Mouse (Mus musculus): Measurements from ENCODE around the gene Macrod1. TPM values are rescaled to one million over a fixed set of nuclear protein-coding genes. Genes with fewer than 3 reads are reported as not detected.

The Macrod1 gene
- total RNA-seq, 2 experiments from 2014 or later: 240 to 243 TPM

- intact Hi-C loops (cut with DNase I): no loop called here
- no peak for DNase-seq (ENCODE audit: low spot score)
Observed at GRCm38 (mm10) chr19:7214484-7214883, 157.9 kb downstream of the Macrod1 start.

DNA sequence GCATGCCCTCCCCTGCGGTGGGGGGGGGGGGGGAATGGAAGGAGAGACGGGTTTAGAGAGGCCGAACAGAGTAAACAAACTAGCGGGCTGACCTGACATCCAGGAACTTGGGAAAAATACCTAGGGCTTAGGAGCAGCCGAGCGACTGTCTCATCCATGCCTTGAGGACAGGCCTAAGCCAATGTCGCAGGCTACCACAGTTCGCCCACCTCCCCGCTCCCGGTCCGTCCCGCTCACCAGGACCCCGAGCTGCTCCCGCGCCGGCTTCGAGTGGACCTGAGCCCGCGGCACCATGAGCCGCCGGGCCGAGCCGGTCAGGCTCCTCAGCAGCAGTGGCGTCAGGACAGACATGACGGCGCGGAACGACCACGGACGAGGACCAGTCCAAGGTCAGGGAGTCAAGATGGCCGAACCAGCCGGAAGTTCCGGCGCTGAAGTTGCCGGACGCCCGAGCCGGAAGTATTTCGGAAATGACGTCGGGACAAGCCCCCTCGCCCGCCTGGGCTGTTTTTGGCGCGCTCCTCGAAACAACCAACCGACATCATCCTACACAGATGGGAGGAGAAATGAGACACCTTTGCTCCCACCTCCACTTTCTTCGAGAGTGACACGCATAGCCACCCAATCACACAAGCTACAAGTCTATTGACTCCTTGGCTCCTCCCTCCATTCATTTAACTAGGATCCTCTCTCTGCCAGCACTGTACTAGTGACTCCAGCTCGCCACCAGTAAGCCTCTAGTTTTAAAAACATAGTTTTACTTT, 160.7 kb downstream of the Macrod1 start, which contains the start of gene Cox8a:
TSS of gene Cox8a (minus strand) at position 455 of the 764 bp plus-strand sequence.
- intact Hi-C loops (cut with DNase I): no loop called here
- peak; percentile 95 for DNase-seq (ENCODE audit: low spot score)

- DNase-seq (ENCODE audit: low spot score): no peak
- intact Hi-C loops (cut with DNase I): no loop called here
Observed at GRCm38 (mm10) chr19:7217926-7218267, 161.3 kb downstream of the Macrod1 start.

- DNase-seq (ENCODE audit: low spot score): no peak
- intact Hi-C loops (cut with DNase I): no loop called here
Observed at GRCm38 (mm10) chr19:7218753-7219152, 162.1 kb downstream of the Macrod1 start.

GRCm38 (mm10) chr19:7222196-7222595, 165.6 kb downstream of the Macrod1 start:
- intact Hi-C loops (cut with DNase I): no loop called here
- no peak for DNase-seq (ENCODE audit: low spot score)

DNA sequence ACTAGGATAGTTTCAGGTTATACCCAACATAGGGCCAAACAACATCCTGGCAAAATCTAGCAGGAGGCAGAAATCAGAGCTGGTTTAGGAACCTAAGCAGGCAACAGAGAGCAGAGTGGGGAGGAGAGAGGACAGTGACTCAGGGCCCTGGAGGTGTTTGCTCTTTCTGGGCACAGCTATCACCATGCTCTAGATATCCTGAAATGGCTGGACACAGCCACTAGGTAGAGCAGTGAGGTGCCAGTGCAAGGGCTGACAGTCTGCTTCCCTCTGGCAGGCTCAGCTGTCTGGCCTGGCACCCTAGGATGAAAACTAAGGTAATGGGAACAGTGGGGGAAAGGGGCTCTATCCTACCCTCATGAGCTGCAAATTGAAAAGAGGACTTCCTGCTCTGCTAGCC, 166.9 kb downstream of the Macrod1 start:
- intact Hi-C loops (cut with DNase I): no loop called here

DNA sequence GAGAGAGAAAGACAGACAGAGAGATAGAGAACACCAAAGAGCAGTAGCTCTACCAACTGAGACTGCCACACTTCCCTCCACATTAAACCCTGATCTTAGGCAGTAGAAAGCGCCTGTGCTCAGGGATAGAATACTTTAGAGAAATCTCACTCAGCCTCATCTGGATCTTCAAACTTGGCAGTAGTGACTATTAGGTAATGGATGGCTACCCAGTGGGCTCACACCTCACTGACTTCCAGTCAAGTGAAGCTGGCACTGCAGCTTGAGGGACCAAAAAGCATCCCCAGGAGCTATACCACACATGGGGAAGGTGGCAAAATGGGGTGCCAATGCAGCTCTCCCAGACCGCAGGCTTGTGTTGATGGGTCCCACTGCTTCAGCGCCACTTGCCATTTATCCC, 167.6 kb downstream of the Macrod1 start:
- intact Hi-C loops (cut with DNase I): no loop called here
- DNase-seq (ENCODE audit: low spot score): no peak

More for the DNA sequence above, 166.9 kb downstream of the Macrod1 start:
- DNase-seq (ENCODE audit: low spot score): no peak

GRCm38 (mm10) chr19:7225096-7225690, 168.6 kb downstream of the Macrod1 start:
- DNase-seq (ENCODE audit: low spot score): no peak
- intact Hi-C loops (cut with DNase I): no loop called here

DNA sequence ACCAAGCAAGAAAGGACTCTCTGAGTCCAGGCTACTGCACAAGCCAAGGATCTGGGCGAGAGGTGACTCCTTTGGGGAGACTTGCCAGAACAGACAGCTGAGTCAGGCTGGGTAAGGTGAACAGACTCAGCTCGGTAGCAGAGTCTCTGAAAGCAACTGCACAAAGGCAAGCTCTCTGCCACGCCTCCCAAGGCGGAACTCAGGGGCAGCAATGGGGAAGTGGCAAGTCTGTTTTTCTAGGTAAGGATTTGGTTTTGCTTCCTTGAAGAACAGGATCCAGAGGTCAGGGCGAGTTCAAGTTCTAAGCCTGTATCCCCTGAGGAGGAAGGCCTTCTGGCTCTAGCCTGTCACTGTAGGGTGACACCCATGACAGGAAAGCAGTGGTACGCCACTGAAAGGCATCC, 169.9 kb downstream of the Macrod1 start:
- intact Hi-C loops (cut with DNase I): no loop called here
- no peak for DNase-seq (ENCODE audit: low spot score)

DNA sequence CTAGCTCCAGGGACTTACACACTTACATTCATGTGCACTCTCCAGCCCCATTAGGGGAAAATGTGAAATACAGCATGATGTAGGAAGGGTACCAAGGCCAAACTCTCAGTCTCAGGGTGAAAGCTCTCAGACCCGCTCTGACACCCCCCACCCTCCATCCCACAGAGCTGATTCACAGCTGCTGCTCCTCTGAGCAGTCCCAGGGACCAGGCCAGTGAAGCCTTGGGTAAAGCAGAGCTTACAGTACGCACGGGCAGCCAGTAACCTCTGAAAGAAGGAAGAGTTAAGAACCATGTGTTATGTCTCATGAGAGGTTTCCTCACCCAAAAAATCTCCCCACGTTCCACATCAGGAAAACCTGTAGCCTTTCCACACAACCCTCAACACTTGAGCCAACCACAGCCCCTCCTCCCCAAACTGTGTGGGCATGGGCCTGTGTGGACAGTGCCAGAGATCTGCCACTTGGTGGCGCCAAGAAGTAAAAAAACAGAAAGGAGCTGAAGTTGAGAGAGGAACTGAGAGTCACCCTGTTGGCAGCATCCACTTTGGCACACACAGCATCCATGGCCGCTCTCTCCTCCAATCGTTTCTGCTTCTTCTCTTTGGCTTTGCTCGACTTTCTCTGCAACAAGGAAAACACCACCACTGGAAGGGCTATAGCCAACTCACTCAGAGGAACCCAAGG, 178.1 kb downstream of the Macrod1 start:
- intact Hi-C loops (cut with DNase I): loop anchor here (2.0 to 10.0 kb wide), 3 partner anchors 110 to 198 kb away; partner anchors contain the start of gene Mark2
- DNase-seq (ENCODE audit: low spot score): peak; percentile 71

GRCm38 (mm10) chr19:7235461-7235860, 178.9 kb downstream of the Macrod1 start:
- intact Hi-C loops (cut with DNase I): loop anchor here (2.0 to 10.0 kb wide), 3 partner anchors 109 to 197 kb away; partner anchors contain the start of gene Mark2
- no peak for DNase-seq (ENCODE audit: low spot score)

GRCm38 (mm10) chr19:7236011-7236410, 179.4 kb downstream of the Macrod1 start:
- intact Hi-C loops (cut with DNase I): loop anchor here (5.0 to 10.0 kb wide), 2 partner anchors 109 to 186 kb away; partner anchors contain the start of gene Mark2
- DNase-seq (ENCODE audit: low spot score): no peak

- intact Hi-C loops (cut with DNase I): loop anchor here (5.0 to 10.0 kb wide), 2 partner anchors 108 to 186 kb away; partner anchors contain the start of gene Mark2
- no peak for DNase-seq (ENCODE audit: low spot score)
Observed at GRCm38 (mm10) chr19:7236742-7237141, 180.1 kb downstream of the Macrod1 start.

- DNase-seq (ENCODE audit: low spot score): no peak
- intact Hi-C loops (cut with DNase I): loop anchor here (5.0 to 10.0 kb wide), 2 partner anchors 105 to 183 kb away; partner anchors contain the start of gene Mark2
Observed at GRCm38 (mm10) chr19:7239574-7239973, 183.0 kb downstream of the Macrod1 start.

GRCm38 (mm10) chr19:7240291-7240690, 183.7 kb downstream of the Macrod1 start:
- intact Hi-C loops (cut with DNase I): no loop called here
- no peak for DNase-seq (ENCODE audit: low spot score)

GRCm38 (mm10) chr19:7240782-7241690, 184.4 kb downstream of the Macrod1 start, which contains the start of gene Naa40:
TSS of gene Naa40 (minus strand) at chr19:7241183.
- intact Hi-C loops (cut with DNase I): no loop called here
- peak; percentile 79 for DNase-seq (ENCODE audit: low spot score)

- DNase-seq (ENCODE audit: low spot score): no peak
- intact Hi-C loops (cut with DNase I): no loop called here
Observed at GRCm38 (mm10) chr19:7246021-7246420, 189.4 kb downstream of the Macrod1 start.
